Mouse (Mus musculus): ENCODE results near the gene Ddn. TPM values are rescaled to one million over a fixed set of nuclear protein-coding genes. Genes with fewer than 3 reads are reported as not detected.

Gene Ddn
- polyA plus RNA-seq, 1 experiment: 0.11 TPM

DNA sequence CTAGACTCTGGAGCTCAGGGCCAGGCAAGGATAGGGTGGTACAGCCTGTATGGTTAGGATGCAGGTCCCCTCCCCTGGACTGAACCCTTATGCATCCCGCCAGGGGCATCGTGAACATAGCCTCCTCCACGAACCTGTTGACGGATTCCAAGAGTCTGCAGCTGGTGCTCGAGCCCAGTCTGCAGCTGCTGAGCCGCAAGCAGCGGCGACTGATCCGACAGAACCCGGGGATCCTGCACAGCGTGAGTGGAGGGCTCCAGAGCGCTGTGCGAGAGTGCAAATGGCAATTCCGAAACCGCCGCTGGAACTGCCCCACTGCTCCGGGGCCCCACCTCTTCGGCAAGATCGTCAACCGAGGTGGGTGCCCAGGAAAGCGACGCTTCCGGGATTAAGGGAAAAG is 18.5 kb downstream of the Ddn start:
- no peak overlapping the region for H3K4me3 ChIP-seq

DNA sequence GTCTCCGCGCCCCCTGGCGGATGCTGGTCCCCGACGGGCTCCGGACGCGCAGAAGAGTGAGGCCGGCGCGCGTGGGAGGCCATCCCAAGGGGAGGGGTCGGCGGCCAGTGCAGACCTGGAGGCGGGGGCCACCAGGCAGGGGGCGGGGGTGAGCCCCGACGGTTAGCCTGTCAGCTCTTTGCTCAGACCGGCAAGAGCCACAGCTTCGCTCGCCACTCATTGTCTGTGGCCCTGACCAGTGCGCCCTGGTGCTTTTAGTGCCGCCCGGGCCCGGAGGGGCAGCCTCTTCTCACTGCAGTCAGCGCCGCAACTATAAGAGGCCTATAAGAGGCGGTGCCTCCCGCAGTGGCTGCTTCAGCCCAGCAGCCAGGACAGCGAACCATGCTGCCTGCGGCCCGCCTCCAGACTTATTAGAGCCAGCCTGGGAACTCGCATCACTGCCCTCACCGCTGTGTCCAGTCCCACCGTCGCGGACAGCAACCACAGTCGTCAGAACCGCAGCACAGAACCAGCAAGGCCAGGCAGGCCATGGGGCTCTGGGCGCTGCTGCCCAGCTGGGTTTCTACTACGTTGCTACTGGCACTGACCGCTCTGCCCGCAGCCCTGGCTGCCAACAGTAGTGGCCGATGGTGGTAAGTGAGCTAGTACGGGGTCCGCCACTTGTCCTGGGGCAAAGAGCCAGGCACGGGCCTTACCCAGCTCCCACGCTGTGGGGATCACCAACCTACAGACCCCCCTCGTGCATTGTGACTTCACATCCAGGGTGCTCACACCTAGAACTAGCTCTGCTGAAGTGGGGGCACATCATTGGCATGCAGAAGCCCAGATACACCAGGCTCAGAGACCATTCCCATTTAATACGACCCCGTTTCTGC is 19.4 kb downstream of the Ddn start, which contains the start of gene Wnt1:
Gene Wnt1, plus strand, starts transcription at position 197 of the 875 bp plus-strand sequence.
- H3K4me3 ChIP-seq: no peak within 1 kb of the TSS
- peak within 1 kb of the TSS; percentile 54 for H3K4me2 ChIP-seq (ENCODE audit: low read depth)
- H3K79me2 ChIP-seq (ENCODE audit: control insufficient read depth, insufficient read depth): no peaks in the 10 kb centered on the region
- H3ac ChIP-seq (ENCODE audit: control insufficient read depth, insufficient read length): no peak within 1 kb of the TSS
- H3K36me3 ChIP-seq (ENCODE audit: control insufficient read depth, insufficient read depth): no peaks in the 10 kb centered on the region
- peaks cover 48% of the 10 kb centered on the region for H3K27me3 ChIP-seq (ENCODE audit: control insufficient read depth, insufficient read depth, insufficient read length)
- TF ChIP-seq MYOD1 (IDR thresholded peaks at IDR 0.05; ENCODE audit: control insufficient read depth in 1 of 3, insufficient read length in 2 of 3, low read depth in 2 of 3) (peak in 1 of 3 experiments; percentile 36), MYOG (IDR thresholded peaks at IDR 0.05; ENCODE audit: control insufficient read depth in 1 of 3, insufficient read depth in 1 of 3, insufficient read length in 2 of 3, low read depth in 2 of 3) (peak in 1 of 3 experiments; percentile 18), MAX (IDR thresholded peaks at IDR 0.05; ENCODE audit: low read depth) (no peak)

More for the DNA sequence above, 18.5 kb downstream of the Ddn start:
- H3K79me2 ChIP-seq (ENCODE audit: control insufficient read depth, insufficient read depth): no peaks in the 10 kb centered on the region
- H3ac ChIP-seq (ENCODE audit: control insufficient read depth, insufficient read length): no peak overlapping the region
- H3K27me3 ChIP-seq (ENCODE audit: control insufficient read depth, insufficient read depth, insufficient read length): peaks cover 54% of the 10 kb centered on the region
- TF ChIP-seq MYOD1 (IDR thresholded peaks at IDR 0.05; ENCODE audit: control insufficient read depth in 1 of 3, insufficient read length in 2 of 3, low read depth in 2 of 3) (peak in 2 of 3 experiments; percentile 38 to 49), E2F4 (IDR thresholded peaks at IDR 0.05; ENCODE audit: insufficient read depth) (no peak), TCF12 (IDR thresholded peaks at IDR 0.05; ENCODE audit: insufficient read depth, poor library complexity, severe bottlenecking) (no peak), CEBPB (IDR thresholded peaks at IDR 0.05; ENCODE audit: insufficient read depth, poor library complexity, severe bottlenecking) (no peak), MYOG (IDR thresholded peaks at IDR 0.05; ENCODE audit: control insufficient read depth in 1 of 3, insufficient read depth in 1 of 3, insufficient read length in 2 of 3, low read depth in 2 of 3) (peak in 1 of 3 experiments; percentile 61), REST (IDR thresholded peaks at IDR 0.05; ENCODE audit: insufficient read depth, insufficient read length) (no peak), SRF (IDR thresholded peaks at IDR 0.05; ENCODE audit: control insufficient read depth, insufficient read length, low read depth) (no peak), TCF3 (IDR thresholded peaks at IDR 0.05; ENCODE audit: insufficient read length, low read depth) (no peak), MAX (IDR thresholded peaks at IDR 0.05; ENCODE audit: low read depth) (no peak)
- H3K4me2 ChIP-seq (ENCODE audit: low read depth): peak overlapping the region; percentile 54
- H3K36me3 ChIP-seq (ENCODE audit: control insufficient read depth, insufficient read depth): no peaks in the 10 kb centered on the region

DNA sequence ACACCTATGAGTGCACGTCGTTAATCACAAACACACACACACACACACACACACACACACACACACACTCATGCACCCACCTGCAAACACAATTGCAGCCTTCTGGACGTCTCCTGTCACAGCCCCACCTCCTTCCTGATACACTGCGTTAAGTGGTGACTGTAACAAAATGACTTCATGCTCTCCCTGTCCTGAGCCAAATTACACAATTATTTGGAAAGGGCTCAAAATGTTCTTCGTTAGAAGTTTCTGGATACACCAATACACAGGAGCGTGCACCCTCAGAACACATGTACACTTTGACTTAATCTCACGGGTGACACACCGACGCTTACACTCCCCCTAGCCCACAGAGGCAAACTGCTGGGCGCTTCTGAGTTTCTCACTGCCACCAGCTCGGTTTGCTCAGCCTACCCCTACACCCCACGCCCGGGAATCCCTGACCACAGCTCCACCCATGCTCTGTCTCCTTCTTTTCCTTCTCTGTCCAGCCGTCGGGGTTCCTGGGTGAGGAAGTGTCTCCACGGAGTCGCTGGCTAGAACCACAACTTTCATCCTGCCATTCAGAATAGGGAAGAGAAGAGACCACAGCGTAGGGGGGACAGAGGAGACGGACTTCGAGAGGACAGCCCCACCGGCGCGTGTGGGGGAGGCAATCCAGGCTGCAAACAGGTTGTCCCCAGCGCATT is 20.2 kb downstream of the Ddn start:
- TF ChIP-seq REST (IDR thresholded peaks at IDR 0.05; ENCODE audit: insufficient read depth, insufficient read length) (no peak), MYOG (IDR thresholded peaks at IDR 0.05; ENCODE audit: control insufficient read depth in 1 of 3, insufficient read depth in 1 of 3, insufficient read length in 2 of 3, low read depth in 2 of 3) (no peak), TCF3 (IDR thresholded peaks at IDR 0.05; ENCODE audit: insufficient read length, low read depth) (no peak), MYOD1 (IDR thresholded peaks at IDR 0.05; ENCODE audit: control insufficient read depth in 1 of 3, insufficient read length in 2 of 3, low read depth in 2 of 3) (peak in 2 of 3 experiments; percentile 19 to 26)
- peaks cover 48% of the 10 kb centered on the region for H3K27me3 ChIP-seq (ENCODE audit: control insufficient read depth, insufficient read depth, insufficient read length)
- no peaks in the 10 kb centered on the region for H3K36me3 ChIP-seq (ENCODE audit: control insufficient read depth, insufficient read depth)
- no peak overlapping the region for H3K4me3 ChIP-seq
- no peaks in the 10 kb centered on the region for H3K79me2 ChIP-seq (ENCODE audit: control insufficient read depth, insufficient read depth)
- H3K4me2 ChIP-seq (ENCODE audit: low read depth): peak overlapping the region; percentile 46
- no peak overlapping the region for H3ac ChIP-seq (ENCODE audit: control insufficient read depth, insufficient read length)

DNA sequence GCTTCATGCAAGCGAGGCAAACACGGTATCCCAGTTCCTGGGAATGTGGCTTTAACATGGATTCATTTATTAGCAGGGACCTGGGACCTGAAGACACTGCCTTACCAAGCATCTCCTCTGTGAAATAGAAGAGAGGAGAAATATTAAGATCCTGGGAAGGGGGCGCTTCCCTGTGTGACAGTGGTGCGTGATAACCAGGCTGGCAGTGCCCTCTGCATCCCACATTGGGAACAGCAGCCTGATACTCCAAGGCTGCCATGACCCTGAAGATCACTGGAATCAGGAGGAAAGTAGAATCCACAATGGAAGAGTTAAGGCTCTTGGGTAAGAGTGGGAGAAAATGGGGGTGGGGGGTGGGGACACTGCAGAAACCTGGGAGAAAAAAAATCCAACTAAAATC is 21.4 kb downstream of the Ddn start:
- H3K27me3 ChIP-seq (ENCODE audit: control insufficient read depth, insufficient read depth, insufficient read length): peaks cover 43% of the 10 kb centered on the region
- no peaks in the 10 kb centered on the region for H3K36me3 ChIP-seq (ENCODE audit: control insufficient read depth, insufficient read depth)
- TF ChIP-seq POLR2A (IDR thresholded peaks at IDR 0.05; ENCODE audit: insufficient read length, low read depth) (no peak), TCF12 (IDR thresholded peaks at IDR 0.05; ENCODE audit: insufficient read depth, poor library complexity, severe bottlenecking) (no peak), MYOG (IDR thresholded peaks at IDR 0.05; ENCODE audit: control insufficient read depth in 1 of 3, insufficient read depth in 1 of 3, insufficient read length in 2 of 3, low read depth in 2 of 3) (no peak), MYOD1 (IDR thresholded peaks at IDR 0.05; ENCODE audit: control insufficient read depth in 1 of 3, insufficient read length in 2 of 3, low read depth in 2 of 3) (no peak), CEBPB (IDR thresholded peaks at IDR 0.05; ENCODE audit: insufficient read depth, poor library complexity, severe bottlenecking) (no peak)
- H3K79me2 ChIP-seq (ENCODE audit: control insufficient read depth, insufficient read depth): no peaks in the 10 kb centered on the region
- no peak overlapping the region for H3ac ChIP-seq (ENCODE audit: control insufficient read depth, insufficient read length)
- no peak overlapping the region for H3K4me2 ChIP-seq (ENCODE audit: low read depth)
- no peak overlapping the region for H3K4me3 ChIP-seq

DNA sequence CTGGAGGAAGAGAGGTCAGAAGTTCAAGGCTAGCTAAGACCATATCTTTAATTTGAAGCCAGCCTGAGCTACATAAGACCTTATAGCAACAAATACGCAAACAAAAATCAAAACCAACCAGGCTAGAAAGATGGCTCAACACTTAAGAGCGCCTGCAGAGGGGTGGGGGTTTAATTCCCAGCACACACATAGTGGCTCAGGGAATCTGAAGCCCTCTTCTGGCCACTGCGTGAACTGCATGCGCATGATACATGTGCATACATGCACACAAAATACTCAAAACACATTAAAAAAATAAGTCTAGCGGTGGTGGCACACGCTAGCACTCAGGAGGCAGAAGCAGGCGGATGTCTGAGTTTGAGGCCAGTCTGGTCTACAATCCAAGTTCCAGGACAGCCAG is 23.5 kb downstream of the Ddn start:
- Histone ChIP-seq H3K4me3 (no peak overlapping the region), H3K36me3 (ENCODE audit: control insufficient read depth, insufficient read depth) (no peaks in the 10 kb centered on the region), H3K4me2 (ENCODE audit: low read depth) (no peak overlapping the region), H3K27me3 (ENCODE audit: control insufficient read depth, insufficient read depth, insufficient read length) (peaks cover 21% of the 10 kb centered on the region), H3K79me2 (ENCODE audit: control insufficient read depth, insufficient read depth) (no peaks in the 10 kb centered on the region), H3ac (ENCODE audit: control insufficient read depth, insufficient read length) (no peak overlapping the region)
- no peak for TF ChIP-seq POLR2AphosphoS2 (IDR thresholded peaks at IDR 0.05; ENCODE audit: insufficient read length, low read depth)
- TF ChIP-seq E2F4 (IDR thresholded peaks at IDR 0.05; ENCODE audit: insufficient read depth): no peak
- no peak for TF ChIP-seq TCF12 (IDR thresholded peaks at IDR 0.05; ENCODE audit: insufficient read depth, poor library complexity, severe bottlenecking)
- no peak for TF ChIP-seq SRF (IDR thresholded peaks at IDR 0.05; ENCODE audit: control insufficient read depth, insufficient read length, low read depth)
- TF ChIP-seq MAX (IDR thresholded peaks at IDR 0.05; ENCODE audit: low read depth): no peak
- TF ChIP-seq REST (IDR thresholded peaks at IDR 0.05; ENCODE audit: insufficient read depth, insufficient read length): no peak
- TF ChIP-seq CEBPB (IDR thresholded peaks at IDR 0.05; ENCODE audit: insufficient read depth, poor library complexity, severe bottlenecking): no peak
- TF ChIP-seq MYOD1 (IDR thresholded peaks at IDR 0.05; ENCODE audit: control insufficient read depth in 1 of 3, insufficient read length in 2 of 3, low read depth in 2 of 3): no peak
- TF ChIP-seq USF1 (IDR thresholded peaks at IDR 0.05; ENCODE audit: low read depth): no peak

Data from myocyte (in vitro differentiated cells).